Mouse (Mus musculus): Measurements from ENCODE around the gene Slit3.

Gene Slit3

GRCm38 (mm10) chr11:35124489-35125107 is 3.6 kb downstream of the Slit3 start:
- DNase-seq (ENCODE audit: low read depth): no peak

GRCm38 (mm10) chr11:35125108-35125490 is 4.1 kb downstream of the Slit3 start:
- DNase-seq (ENCODE audit: low read depth): no peak

GRCm38 (mm10) chr11:35131740-35132139 is 10.7 kb downstream of the Slit3 start:
- DNase-seq (ENCODE audit: low read depth): no peak

GRCm38 (mm10) chr11:35136625-35137024 is 15.6 kb downstream of the Slit3 start:
- DNase-seq (ENCODE audit: low read depth): no peak

GRCm38 (mm10) chr11:35140092-35140491 is 19.1 kb downstream of the Slit3 start:
- no peak for DNase-seq (ENCODE audit: low read depth)

- DNase-seq (ENCODE audit: low read depth): no peak
Measured at GRCm38 (mm10) chr11:35142202-35142601, 21.2 kb downstream of the Slit3 start.

- no peak for DNase-seq (ENCODE audit: low read depth)
Measured at GRCm38 (mm10) chr11:35142698-35143360, 21.8 kb downstream of the Slit3 start.

GRCm38 (mm10) chr11:35147818-35148445 is 26.9 kb downstream of the Slit3 start:
- no peak for DNase-seq (ENCODE audit: low read depth)

GRCm38 (mm10) chr11:35151539-35151951 is 30.5 kb downstream of the Slit3 start:
- DNase-seq (ENCODE audit: low read depth): no peak

GRCm38 (mm10) chr11:35152875-35153274 is 31.9 kb downstream of the Slit3 start:
- DNase-seq (ENCODE audit: low read depth): no peak

- DNase-seq (ENCODE audit: low read depth): no peak
Measured at GRCm38 (mm10) chr11:35154449-35154848, 33.4 kb downstream of the Slit3 start.

- no peak for DNase-seq (ENCODE audit: low read depth)
Measured at GRCm38 (mm10) chr11:35155281-35155680, 34.3 kb downstream of the Slit3 start.

- DNase-seq (ENCODE audit: low read depth): no peak
Measured at GRCm38 (mm10) chr11:35156676-35157075, 35.7 kb downstream of the Slit3 start.

GRCm38 (mm10) chr11:35160682-35161211 is 39.7 kb downstream of the Slit3 start:
- DNase-seq (ENCODE audit: low read depth): no peak

- no peak for DNase-seq (ENCODE audit: low read depth)
Measured at GRCm38 (mm10) chr11:35163396-35163795, 42.4 kb downstream of the Slit3 start.

GRCm38 (mm10) chr11:35167176-35167575 is 46.2 kb downstream of the Slit3 start:
- no peak for DNase-seq (ENCODE audit: low read depth)

- DNase-seq (ENCODE audit: low read depth): no peak
Measured at GRCm38 (mm10) chr11:35171505-35171904, 50.5 kb downstream of the Slit3 start.

GRCm38 (mm10) chr11:35177564-35177963 is 56.5 kb downstream of the Slit3 start:
- DNase-seq (ENCODE audit: low read depth): no peak

- no peak for DNase-seq (ENCODE audit: low read depth)
Measured at GRCm38 (mm10) chr11:35178144-35178817, 57.3 kb downstream of the Slit3 start.

- DNase-seq (ENCODE audit: low read depth): no peak
Measured at GRCm38 (mm10) chr11:35179305-35179704, 58.3 kb downstream of the Slit3 start.

- no peak for DNase-seq (ENCODE audit: low read depth)
Measured at GRCm38 (mm10) chr11:35182887-35183286, 61.9 kb downstream of the Slit3 start.

GRCm38 (mm10) chr11:35194826-35195225 is 73.8 kb downstream of the Slit3 start:
- DNase-seq (ENCODE audit: low read depth): no peak

- DNase-seq (ENCODE audit: low read depth): no peak
Measured at GRCm38 (mm10) chr11:35196777-35197176, 75.8 kb downstream of the Slit3 start.

Measured in c-Kit-positive CD71-positive TER-119-negative erythroid progenitor cells, embryonic 14.5 days (primary cell).